Mouse (Mus musculus) gastrocnemius, postnatal 14 days (tissue): ENCODE measurements around the gene Srp54b. TPM values are rescaled to one million over a fixed set of nuclear protein-coding genes. Genes with fewer than 3 reads are reported as not detected.
"Not testable (repeated sequence)": the region's sequence is repeated elsewhere in the genome, so short reads cannot be mapped to it uniquely, and the experiment has no call there.

Source experiments
- DNase-seq: peaks from one replicate; pipeline ENCODE4 v3.0.0; 2021; ENCODE audit warnings: mixed read lengths
- intact Hi-C: fragments of 180-260 bp; cut with DNase I; formaldehyde crosslinking; loops from one replicate; pipeline ENCODE4 v1.15.1; 2025; ENCODE audit warnings: low total_unique reads
- long read RNA-seq, 2 experiments: library from polyadenylated mRNA; stranded (forward); transcript quantifications; one replicate each; pipeline ENCODE4 v2.0.0; 2021
- total RNA-seq, 2 experiments: library from RNA; stranded (reverse); gene quantifications; 2 replicates each; pipeline ENCODE4 v1.2.3; 2021

The Srp54b gene
- 10 to 100 TPM; 32.5 to 33.3 TPM for total RNA-seq
- long read RNA-seq, experiment 1, transcript Srp54b-201 (16 exons, 3,646 nt): major isoform, 60 of 64 reads
- long read RNA-seq, experiment 1, partial matches to known transcripts: 2 of 64 reads
- long read RNA-seq, experiment 1, other reads (novel, unspliced or antisense): 2 of 64 reads
- long read RNA-seq, experiment 2, transcript Srp54b-201 (16 exons, 3,646 nt): major isoform, 68 of 70 reads
- long read RNA-seq, experiment 2, partial matches to known transcripts: 0 of 70 reads
- long read RNA-seq, experiment 2, other reads (novel, unspliced or antisense): 2 of 70 reads

DNA sequence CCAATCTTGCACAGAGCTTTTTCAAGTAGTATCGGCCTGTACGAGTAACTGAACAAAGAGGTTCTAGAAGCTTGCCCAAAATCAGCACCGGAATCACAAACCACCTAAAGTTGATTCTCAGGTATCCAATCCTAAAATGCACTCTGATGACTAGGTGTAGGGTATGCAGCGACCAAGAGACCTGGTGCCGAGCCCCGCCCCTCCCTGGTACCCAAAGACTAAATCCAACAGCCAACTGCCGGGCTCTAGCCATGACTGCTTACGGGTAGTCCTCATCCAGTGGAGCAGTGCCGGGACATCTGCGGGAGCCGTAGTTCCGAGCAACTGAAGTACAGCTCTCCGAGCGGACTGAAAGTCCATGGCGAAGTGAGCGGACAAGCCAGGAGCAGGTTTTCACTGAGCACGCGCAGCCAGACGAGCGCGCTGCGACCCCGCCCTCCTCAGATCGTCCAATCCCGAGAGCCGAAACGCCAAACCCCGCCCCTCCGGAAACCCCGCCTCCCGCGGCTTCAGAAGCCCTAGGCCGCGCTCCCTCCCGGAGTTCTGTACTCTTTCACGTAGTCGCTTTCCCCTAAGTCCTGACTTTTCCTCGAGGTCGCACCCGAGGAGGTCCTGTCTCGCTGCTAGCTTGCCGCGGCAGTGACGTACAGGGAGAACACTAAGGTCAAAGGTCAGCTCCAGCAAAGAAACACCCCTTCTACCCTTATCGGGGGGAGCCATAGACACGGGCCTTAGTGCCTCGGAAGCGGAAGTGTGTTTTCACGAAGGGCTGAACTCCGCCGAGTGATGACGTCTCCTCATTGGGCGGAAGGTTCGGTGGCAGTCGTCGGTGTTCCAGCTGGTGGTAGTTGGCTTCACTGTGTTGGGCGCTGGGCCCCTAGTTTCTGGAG, at the start of gene Srp54b:
Gene Srp54b, plus strand, starts transcription at position 546 of the 890 bp plus-strand sequence.
- DNase-seq, intact Hi-C loops: not testable (repeated sequence)

GRCm38 (mm10) chr12:55112616-55113015, 42.3 kb upstream of the Srp54b start:
- intact Hi-C loops, DNase-seq: not testable (repeated sequence)

DNA sequence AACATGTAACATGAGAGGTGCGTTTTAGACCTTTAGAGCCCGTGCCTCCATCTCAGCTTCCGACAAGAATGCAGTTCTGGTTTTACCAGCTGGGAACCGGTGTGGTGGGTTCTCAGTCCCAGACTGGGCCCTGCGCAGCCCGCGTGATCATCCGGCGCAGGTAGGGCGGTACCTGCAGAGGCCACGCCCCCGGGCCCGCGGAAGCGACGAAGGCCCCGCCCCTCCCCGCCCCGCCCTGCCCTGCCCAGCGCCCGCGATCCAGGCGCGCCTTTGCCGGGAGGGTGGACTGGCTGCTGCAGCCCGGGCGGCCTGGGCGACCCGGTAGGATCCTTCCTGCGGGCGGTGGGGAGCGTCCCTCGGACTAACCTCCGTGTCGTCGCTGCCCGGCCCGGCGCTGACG, 30.7 kb upstream of the Srp54b start, which contains the start of gene Fam177a:
Gene Fam177a, plus strand, starts transcription at position 228 of the 400 bp plus-strand sequence.
- DNase-seq, intact Hi-C loops: not testable (repeated sequence)

DNA sequence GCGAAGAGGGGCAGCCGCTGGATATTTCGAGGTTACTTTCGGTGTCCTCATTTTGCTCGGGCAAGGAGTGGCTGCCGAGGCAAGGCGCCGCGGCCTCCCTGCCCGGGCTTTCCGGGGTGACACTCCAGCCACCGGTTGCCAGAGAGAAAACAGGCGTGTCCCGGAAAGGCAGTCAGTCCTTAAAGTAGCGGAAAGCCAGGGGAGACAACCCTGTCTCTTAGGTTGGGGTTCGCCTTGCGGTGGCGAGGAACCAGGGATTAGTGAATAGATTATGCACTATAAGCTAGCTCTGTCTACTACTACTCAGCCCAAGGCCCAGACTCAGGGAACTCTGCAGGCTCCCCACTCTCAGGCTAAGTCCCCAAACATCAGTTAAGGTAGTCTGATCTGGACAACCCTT, 30.2 kb upstream of the Srp54b start:
- intact Hi-C loops, DNase-seq: not testable (repeated sequence)

DNA sequence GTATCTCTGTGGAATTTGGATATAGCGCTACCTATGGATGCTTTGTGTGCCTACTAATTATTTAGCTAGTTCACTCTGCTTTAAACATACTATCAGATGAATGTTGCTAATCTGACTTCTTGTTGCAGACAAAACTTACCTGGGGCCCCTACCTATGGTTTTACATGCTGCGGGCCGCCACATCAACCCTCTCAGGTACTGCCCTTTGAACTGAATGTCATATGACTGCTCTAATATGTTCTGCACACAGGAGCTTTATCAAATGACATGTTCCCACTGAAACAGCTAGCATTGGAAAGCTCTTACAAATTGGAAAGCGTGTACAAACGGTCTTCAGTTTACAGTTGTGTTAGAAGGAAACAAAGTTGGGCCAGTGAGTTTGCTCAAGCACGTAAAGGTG, 19.4 kb upstream of the Srp54b start:
- intact Hi-C loops, DNase-seq: not testable (repeated sequence)

GRCm38 (mm10) chr12:55137859-55138258, 17.0 kb upstream of the Srp54b start:
- intact Hi-C loops, DNase-seq: not testable (repeated sequence)

GRCm38 (mm10) chr12:55155449-55155783, 512 bp downstream of the Srp54b start:
- DNase-seq, intact Hi-C loops: not testable (repeated sequence)

GRCm38 (mm10) chr12:55167034-55167557, 12.2 kb downstream of the Srp54b start:
- DNase-seq, intact Hi-C loops: not testable (repeated sequence)

DNA sequence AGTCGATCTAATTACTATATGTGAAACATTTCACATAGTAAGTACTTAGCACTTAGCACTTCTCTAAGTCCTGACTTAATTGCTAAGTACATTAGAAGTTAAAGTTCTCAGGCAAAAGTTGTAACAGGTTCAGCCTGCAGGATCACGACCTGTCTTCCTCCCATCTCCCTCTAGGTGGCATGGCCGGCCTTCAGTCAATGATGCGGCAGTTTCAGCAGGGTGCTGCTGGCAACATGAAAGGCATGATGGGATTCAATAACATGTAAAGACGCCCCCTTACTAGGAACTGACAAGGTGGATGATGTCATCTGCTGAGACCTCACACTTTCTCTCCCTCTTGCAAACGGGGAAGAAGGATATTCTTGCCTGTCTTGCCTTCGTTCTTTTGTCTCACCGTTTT, 32.8 kb downstream of the Srp54b start:
- DNase-seq, intact Hi-C loops: not testable (repeated sequence)

DNA sequence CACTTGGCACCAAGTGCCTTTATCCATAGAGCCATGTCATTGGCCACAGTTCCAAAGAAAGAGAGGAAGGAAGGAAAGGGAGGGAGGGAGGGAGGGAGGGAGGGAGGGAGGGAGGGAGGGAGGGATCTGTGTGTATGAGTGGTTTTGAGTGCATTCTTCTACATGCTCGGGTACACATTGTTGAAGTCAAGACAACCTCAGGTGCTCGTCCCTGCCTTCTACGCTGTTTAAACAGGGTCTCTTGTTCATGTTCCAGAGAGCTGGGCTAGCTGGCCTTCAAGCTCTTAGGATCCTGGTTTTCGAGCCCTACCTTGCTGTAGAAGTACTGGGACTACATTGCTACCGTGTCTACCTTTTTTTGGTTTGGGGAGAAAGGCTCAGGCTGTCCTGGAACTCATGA, 34.2 kb downstream of the Srp54b start:
- intact Hi-C loops: not testable (repeated sequence)

DNA sequence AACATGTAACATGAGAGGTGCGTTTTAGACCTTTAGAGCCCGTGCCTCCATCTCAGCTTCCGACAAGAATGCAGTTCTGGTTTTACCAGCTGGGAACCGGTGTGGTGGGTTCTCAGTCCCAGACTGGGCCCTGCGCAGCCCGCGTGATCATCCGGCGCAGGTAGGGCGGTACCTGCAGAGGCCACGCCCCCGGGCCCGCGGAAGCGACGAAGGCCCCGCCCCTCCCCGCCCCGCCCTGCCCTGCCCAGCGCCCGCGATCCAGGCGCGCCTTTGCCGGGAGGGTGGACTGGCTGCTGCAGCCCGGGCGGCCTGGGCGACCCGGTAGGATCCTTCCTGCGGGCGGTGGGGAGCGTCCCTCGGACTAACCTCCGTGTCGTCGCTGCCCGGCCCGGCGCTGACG, 44.4 kb downstream of the Srp54b start, which contains the start of gene 1700047I17Rik2:
Gene 1700047I17Rik2, plus strand, starts transcription at position 287 of the 400 bp plus-strand sequence.
- DNase-seq, intact Hi-C loops: not testable (repeated sequence)

More for the DNA sequence above, 34.2 kb downstream of the Srp54b start:
- DNase-seq: not testable (repeated sequence)

DNA sequence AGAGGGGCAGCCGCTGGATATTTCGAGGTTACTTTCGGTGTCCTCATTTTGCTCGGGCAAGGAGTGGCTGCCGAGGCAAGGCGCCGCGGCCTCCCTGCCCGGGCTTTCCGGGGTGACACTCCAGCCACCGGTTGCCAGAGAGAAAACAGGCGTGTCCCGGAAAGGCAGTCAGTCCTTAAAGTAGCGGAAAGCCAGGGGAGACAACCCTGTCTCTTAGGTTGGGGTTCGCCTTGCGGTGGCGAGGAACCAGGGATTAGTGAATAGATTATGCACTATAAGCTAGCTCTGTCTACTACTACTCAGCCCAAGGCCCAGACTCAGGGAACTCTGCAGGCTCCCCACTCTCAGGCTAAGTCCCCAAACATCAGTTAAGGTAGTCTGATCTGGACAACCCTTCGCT, 44.9 kb downstream of the Srp54b start:
- intact Hi-C loops, DNase-seq: not testable (repeated sequence)

DNA sequence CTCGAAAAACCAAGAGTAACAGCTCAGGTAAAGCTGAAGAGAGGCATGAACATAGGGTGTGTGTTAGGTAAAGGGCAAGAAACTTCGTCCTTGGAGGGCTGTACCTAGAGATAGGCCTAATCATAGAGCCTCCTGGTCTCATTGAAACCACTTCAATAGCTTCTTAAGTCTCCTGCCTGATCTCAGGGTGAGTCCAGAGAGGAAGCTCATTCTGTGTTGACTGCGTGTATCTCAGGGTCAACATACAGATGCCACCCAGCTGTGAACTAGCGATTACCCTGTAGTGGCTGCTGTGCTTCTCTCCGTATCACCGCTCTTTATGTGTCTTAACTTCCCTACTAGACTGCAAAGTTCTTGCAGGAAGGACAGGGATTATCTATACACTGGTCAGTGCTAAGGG, 58.0 kb downstream of the Srp54b start:
- intact Hi-C loops, DNase-seq: not testable (repeated sequence)

- DNase-seq, intact Hi-C loops: not testable (repeated sequence)
Observed at GRCm38 (mm10) chr12:55229626-55230519, 75.0 kb downstream of the Srp54b start, which contains the start of gene Srp54c. Srp54c (plus strand) TSS chr12:55230168.

- intact Hi-C loops, DNase-seq: not testable (repeated sequence)
Observed at GRCm38 (mm10) chr12:55230520-55230861, 75.6 kb downstream of the Srp54b start.
